9 mouse cellular contexts compared by ENCODE assay signal in genomic region chr3:100821276-100821675, GRCm38 (mm10). TPM values are rescaled to one million over a fixed set of nuclear protein-coding genes. Genes with fewer than 3 reads are reported as not detected.
DNase-seq lines count a peak whose midpoint lies in the region; ATAC-seq and TF ChIP-seq lines count a peak whose summit lies in the region.
"Had no signal": no experiment of that assay in that cellular context is flagged by ENCODE, and none has a peak within 500 bp of the region (broad histone marks: within the 10 kb centered on the region; RNA-seq: fewer than 3 reads in every experiment).

No protein-coding gene starts in this region.

- H3K9me3 ChIP-seq in hindbrain, embryonic 11.5 days (ENCODE audit: control insufficient read depth, low read length) = no peaks in the 10 kb centered on the region
- H3K9me3 ChIP-seq in midbrain, embryonic 13.5 days = no peaks in the 10 kb centered on the region
- H3K9me3 ChIP-seq: liver, embryonic 13.5 days had no signal

- intact Hi-C loops in left cerebral cortex, adult 2 months (cut with DNase I) = no loop called here
- intact Hi-C loops in left cerebral cortex, postnatal 10 days (cut with DNase I) = no loop called here

- H3K4me3 ChIP-seq in left cerebral cortex, adult 2 months = no peak overlapping the region
- H3K4me3 ChIP-seq in hindbrain, embryonic 11.5 days (ENCODE audit: low read depth, low read length) = no peak overlapping the region
- no peak overlapping the region for H3K4me3 ChIP-seq in midbrain, embryonic 13.5 days (replicated peaks)
- H3K4me3 ChIP-seq: liver, embryonic 13.5 days had no signal

- H3K27ac ChIP-seq in left cerebral cortex, adult 2 months = no peak overlapping the region
- no peak overlapping the region for H3K27ac ChIP-seq in hindbrain, embryonic 11.5 days (ENCODE audit: low read depth, low read length)
- no peak overlapping the region for H3K27ac ChIP-seq in midbrain, embryonic 13.5 days
- H3K27ac ChIP-seq: liver, embryonic 13.5 days had no signal

- H3K36me3 ChIP-seq in hindbrain, embryonic 11.5 days (ENCODE audit: control insufficient read depth, insufficient read depth, low read length) = no peaks in the 10 kb centered on the region
- H3K36me3 ChIP-seq in midbrain, embryonic 13.5 days = no peaks in the 10 kb centered on the region
- H3K36me3 ChIP-seq: liver, embryonic 13.5 days had no signal

- peak; percentile 72 for ATAC-seq in hindbrain, embryonic 11.5 days (ENCODE audit: low FRiP score)
- ATAC-seq in midbrain, embryonic 13.5 days = peak; percentile 73; the same call in 1 of the 2 replicates

- H3K4me1 ChIP-seq in hindbrain, embryonic 11.5 days (replicated peaks; ENCODE audit: control insufficient read depth, insufficient read depth, low read length) = no peaks in the 10 kb centered on the region
- no peaks in the 10 kb centered on the region for H3K4me1 ChIP-seq in midbrain, embryonic 13.5 days (replicated peaks)
- H3K4me1 ChIP-seq: liver, embryonic 13.5 days had no signal

- H3K9ac ChIP-seq in hindbrain, embryonic 11.5 days (ENCODE audit: low read depth, low read length) = no peak overlapping the region
- H3K9ac ChIP-seq in midbrain, embryonic 13.5 days (replicated peaks) = no peak overlapping the region
- H3K9ac ChIP-seq: liver, embryonic 13.5 days had no signal

- no peaks in the 10 kb centered on the region for H3K27me3 ChIP-seq in hindbrain, embryonic 11.5 days (ENCODE audit: control insufficient read depth, insufficient read depth, low read length)
- no peaks in the 10 kb centered on the region for H3K27me3 ChIP-seq in midbrain, embryonic 13.5 days
- H3K27me3 ChIP-seq: liver, embryonic 13.5 days had no signal

- peak; percentile 61 for TF ChIP-seq CTCF in left cerebral cortex, adult 2 months (IDR thresholded peaks at IDR 0.05)

- WGBS in hindbrain, embryonic 11.5 days = 60% methylated on average over 2 of the region's 2 CpGs
- 62% methylated on average over 2 of the region's 2 CpGs for WGBS in midbrain, embryonic 13.5 days

- DNase-seq in left cerebral cortex, adult 2 months (ENCODE audit: extremely low spot score in 1 of 2, low spot score in 2 of 2) = no peak
- no peak for DNase-seq in left cerebral cortex, postnatal 10 days (ENCODE audit: extremely low spot score in 1 of 2, low spot score in 2 of 2)
- peak; percentile 40 for DNase-seq in NIH3T3 (ENCODE audit: low read depth)
- peak; percentile 35 for DNase-seq in hindbrain, embryonic 11.5 days (ENCODE audit: low spot score)
- DNase-seq in layer of hippocampus, postnatal 25 days (ENCODE audit: extremely low spot score in 1 of 2, low spot score in 1 of 2) = no peak
- DNase-seq in frontal cortex, postnatal 36 days (ENCODE audit: low spot score in 2 of 2) = no peak
- DNase-seq in cerebellum, adult 9-10 months = no peak
- DNase-seq: liver, embryonic 13.5 days had no signal

- H3K4me2 ChIP-seq in hindbrain, embryonic 11.5 days (replicated peaks; ENCODE audit: low read depth, low read length) = no peak overlapping the region
- no peak overlapping the region for H3K4me2 ChIP-seq in midbrain, embryonic 13.5 days (replicated peaks)
- H3K4me2 ChIP-seq: liver, embryonic 13.5 days had no signal

RNA-seq across cellular contexts. Expression of gene Vtcn1, which starts 4.0 kb away (rescaled TPM):
- total RNA-seq in left cerebral cortex, adult 2 months (2021) = under 1 TPM; 0.29 to 0.33 TPM
- total RNA-seq in left cerebral cortex, postnatal 10 days (2021) = not detected
- 0.08 and 0.19 TPM in 2 replicates for polyA plus RNA-seq in hindbrain, embryonic 11.5 days (2014; fragmentation: Nextera tagmentation; extraction: Ambion mirVana)
- not detected in 2 replicates for polyA plus RNA-seq in midbrain, embryonic 13.5 days (2015; fragmentation: Nextera tagmentation; extraction: Ambion mirVana)
- total RNA-seq in layer of hippocampus, postnatal 25 days (2021) = not detected
- polyA plus RNA-seq: liver, embryonic 13.5 days had no signal

Comparison
In these comparisons a context has a peak if more than half of its experiments do, and no peak if none do; other contexts are left out.
1. DNase-seq: peak in NIH3T3 (single experiment) and hindbrain, embryonic 11.5 days (single experiment); none in left cerebral cortex, adult 2 months (0 of 2), left cerebral cortex, postnatal 10 days (0 of 2), layer of hippocampus, postnatal 25 days (0 of 2), frontal cortex, postnatal 36 days (0 of 2) and cerebellum, adult 9-10 months (single experiment).